Mouse (Mus musculus): Measurements from ENCODE around the gene Csad.

DNA sequence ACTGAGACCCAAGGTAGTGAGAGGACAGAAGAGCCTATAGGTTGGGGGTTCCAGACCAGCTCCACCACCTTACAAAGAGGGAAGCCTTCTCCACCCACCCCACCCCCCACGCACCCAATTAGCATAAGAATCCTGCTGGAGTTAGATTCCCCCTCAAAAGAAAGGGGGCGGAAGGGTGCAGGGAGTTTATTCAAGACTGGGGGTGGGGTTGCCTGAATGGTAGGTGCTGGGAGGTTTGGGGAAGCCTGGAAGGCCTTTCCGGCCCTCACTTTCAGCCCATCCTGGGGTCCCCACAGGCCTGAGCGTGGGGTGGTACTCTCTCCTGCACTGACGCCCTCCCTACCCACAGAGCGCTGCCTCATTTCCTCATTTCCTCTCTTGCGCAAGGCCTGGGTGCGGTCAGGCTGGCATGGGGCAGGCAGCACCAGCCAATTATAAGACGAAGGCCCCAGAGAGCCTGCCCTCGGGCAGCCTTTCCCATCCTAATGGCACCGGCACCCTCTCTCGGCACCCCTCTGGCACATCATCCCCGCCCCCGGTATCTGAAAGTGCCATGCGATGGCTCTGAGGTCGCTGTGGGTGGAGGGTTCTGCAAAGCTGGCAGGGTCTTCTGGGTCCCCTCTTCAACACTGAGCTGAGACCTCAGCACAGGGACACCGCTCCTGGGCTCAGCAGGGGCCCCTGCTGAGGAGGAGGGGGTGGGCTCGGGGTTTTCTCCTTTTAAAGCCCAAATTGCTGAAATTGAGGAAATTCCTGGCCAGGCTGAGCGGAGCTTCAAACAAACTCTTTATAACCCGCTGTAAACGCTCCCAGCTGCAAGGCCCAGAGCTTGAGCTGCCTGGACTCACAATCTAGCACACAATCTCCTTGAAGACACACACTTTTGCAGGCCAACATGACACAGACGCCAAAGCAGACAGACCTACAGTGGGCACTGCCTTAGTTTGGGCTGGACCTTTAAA lies 39.0 kb upstream of the Csad start:
- TF ChIP-seq CTCF (IDR thresholded peaks at IDR 0.05; ENCODE audit: low read depth) (no peak), EP300 (IDR thresholded peaks at IDR 0.05; ENCODE audit: low read depth) (no peak)
